Mouse (Mus musculus): Measurements from ENCODE around the gene C2cd5. TPM values are rescaled to one million over a fixed set of nuclear protein-coding genes. Genes with fewer than 3 reads are reported as not detected.

C2cd5 gene
- polyA plus RNA-seq, 1 experiment from 2014 or later = 23.7 TPM

DNA sequence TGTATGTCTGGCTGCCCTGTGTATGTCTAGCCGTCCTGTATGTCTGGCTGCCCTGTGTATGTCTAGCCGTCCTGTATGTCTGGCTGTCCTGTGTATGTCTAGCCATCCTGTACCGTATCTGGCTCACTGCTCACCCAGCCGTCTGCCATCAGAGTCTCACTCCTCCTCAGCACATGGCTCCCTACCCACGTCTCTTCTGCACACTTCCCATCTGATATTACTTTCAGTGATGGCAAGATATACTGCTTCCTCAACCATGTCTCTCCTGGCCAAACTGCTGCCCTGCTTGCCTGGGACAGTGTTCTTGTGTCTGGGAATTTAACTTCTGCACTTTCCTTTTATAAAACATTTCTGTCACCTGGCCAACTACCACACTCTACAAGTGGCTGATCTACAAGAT lies 42.3 kb downstream of the C2cd5 start:
- H3K4me2 ChIP-seq (ENCODE audit: low read depth, low read length) = no peak overlapping the region
- no peaks in the 10 kb centered on the region for H3K9me3 ChIP-seq (replicated peaks; ENCODE audit: control insufficient read depth, low read length)
- H3K9ac ChIP-seq (ENCODE audit: low read length) = no peak overlapping the region
- 91% methylated on average over 5 of the region's 5 CpGs for WGBS
- no peak overlapping the region for H3K4me3 ChIP-seq (ENCODE audit: low read length)
- H3K27ac ChIP-seq (ENCODE audit: low read length) = no peak overlapping the region
- no peaks in the 10 kb centered on the region for H3K27me3 ChIP-seq (ENCODE audit: control insufficient read depth, insufficient read depth, low read length)
- H3K36me3 ChIP-seq (ENCODE audit: control insufficient read depth, insufficient read depth) = no peaks in the 10 kb centered on the region
- no peak for ATAC-seq (replicated peaks; ENCODE audit: extremely low read depth, insufficient read depth, low FRiP score)
- H3K4me1 ChIP-seq (ENCODE audit: control insufficient read depth, insufficient read depth, low read length) = no peaks in the 10 kb centered on the region

DNA sequence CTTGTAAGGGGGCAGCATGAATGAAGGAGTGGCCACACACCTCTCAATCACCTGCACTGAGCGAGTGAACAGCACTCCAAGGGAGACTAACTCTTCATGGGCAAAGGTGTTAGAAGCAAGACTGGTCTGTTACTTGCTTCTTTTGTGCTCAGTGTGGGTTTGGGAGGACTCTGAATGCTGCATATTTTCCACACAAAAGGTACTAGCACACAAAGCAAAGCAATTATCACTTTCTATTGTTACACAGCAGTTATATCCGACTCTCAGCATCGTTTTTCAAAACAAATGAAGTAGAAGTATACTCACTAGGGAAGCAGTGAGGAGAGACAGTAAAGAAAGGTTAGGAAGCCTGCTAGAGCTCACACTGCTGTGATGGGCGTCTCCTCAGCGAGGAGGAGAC lies 48.4 kb downstream of the C2cd5 start:
- WGBS = 89% methylated on average over 5 of the region's 5 CpGs
- Histone ChIP-seq H3K27me3 (ENCODE audit: control insufficient read depth, insufficient read depth, low read length) (no peaks in the 10 kb centered on the region), H3K36me3 (ENCODE audit: control insufficient read depth, insufficient read depth) (0 out of 2 replicates have a peak, but pooled peaks cover 2% of the 10 kb centered on the region), H3K4me3 (ENCODE audit: low read length) (no peak overlapping the region), H3K9ac (ENCODE audit: low read length) (no peak overlapping the region), H3K4me1 (ENCODE audit: control insufficient read depth, insufficient read depth, low read length) (0 out of 2 replicates have a peak, but pooled peaks cover 2% of the 10 kb centered on the region), H3K4me2 (ENCODE audit: low read depth, low read length) (no peak overlapping the region), H3K9me3 (replicated peaks; ENCODE audit: control insufficient read depth, low read length) (no peaks in the 10 kb centered on the region), H3K27ac (ENCODE audit: low read length) (no peak overlapping the region)
- ATAC-seq (replicated peaks; ENCODE audit: extremely low read depth, insufficient read depth, low FRiP score) = no peak

DNA sequence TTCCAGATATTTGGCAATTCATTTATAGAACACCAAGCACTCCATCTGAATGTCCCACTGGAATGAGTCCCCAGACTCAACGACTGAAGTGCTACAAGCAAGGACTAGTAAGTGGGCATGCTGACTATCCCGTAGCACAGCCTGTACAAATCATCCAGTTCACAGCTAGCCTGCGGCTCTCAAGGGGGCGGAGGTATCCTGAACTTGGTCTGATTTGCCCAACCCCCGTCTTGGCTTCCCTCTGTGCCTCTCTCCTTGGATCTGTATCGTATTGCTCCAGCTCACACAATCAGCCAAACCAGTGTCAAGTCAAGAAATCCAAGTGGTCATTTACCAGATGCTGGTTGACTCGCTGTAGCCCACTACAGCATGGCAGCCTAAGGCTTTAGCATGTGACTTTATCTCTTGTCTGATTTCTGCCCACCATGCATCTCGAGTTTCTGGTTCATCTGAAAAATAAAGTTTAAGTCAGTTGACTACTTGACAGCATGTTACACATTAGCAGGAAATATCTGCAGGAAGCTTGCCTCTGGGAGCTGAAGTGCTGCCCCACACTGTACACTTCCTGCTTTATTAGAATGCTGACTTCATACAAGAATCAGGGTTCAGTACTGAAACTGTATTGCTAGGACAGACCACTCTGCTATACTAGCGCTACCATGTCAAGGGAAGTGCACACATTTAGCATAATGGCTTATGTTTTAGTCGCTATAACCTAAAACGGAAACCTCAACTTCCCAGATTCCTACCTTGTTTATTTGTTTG lies 50.0 kb downstream of the C2cd5 start:
- no peak; the same call in 1 of the 2 replicates for ATAC-seq (replicated peaks; ENCODE audit: extremely low read depth, insufficient read depth, low FRiP score)

DNA sequence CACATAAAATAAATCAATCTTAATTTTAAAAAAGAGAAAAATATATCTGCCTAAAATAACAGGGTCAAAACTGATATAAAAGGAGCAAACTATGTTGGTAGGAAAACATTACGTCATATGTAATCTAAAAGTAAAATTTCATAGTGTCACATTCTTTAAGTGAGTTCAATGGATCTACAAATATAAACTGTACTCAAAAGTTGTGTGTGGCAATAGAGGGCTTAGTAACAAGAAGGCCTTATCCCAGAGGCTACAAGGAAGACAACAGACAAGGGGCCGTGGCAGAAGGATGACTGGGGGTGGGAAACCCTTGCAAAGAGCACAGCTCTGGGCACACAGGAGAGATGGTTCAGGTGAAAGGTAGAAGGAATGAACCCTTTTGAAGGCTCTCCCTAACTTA lies 50.8 kb downstream of the C2cd5 start:
- Histone ChIP-seq H3K4me2 (ENCODE audit: low read depth, low read length) (no peak overlapping the region), H3K36me3 (ENCODE audit: control insufficient read depth, insufficient read depth) (0 out of 2 replicates have a peak, but pooled peaks cover 2% of the 10 kb centered on the region), H3K27me3 (ENCODE audit: control insufficient read depth, insufficient read depth, low read length) (no peaks in the 10 kb centered on the region), H3K9me3 (replicated peaks; ENCODE audit: control insufficient read depth, low read length) (no peaks in the 10 kb centered on the region), H3K9ac (ENCODE audit: low read length) (no peak overlapping the region), H3K4me3 (ENCODE audit: low read length) (no peak overlapping the region), H3K27ac (ENCODE audit: low read length) (no peak overlapping the region), H3K4me1 (ENCODE audit: control insufficient read depth, insufficient read depth, low read length) (0 out of 2 replicates have a peak, but pooled peaks cover 2% of the 10 kb centered on the region)
- 84% methylated on average over 2 of the region's 2 CpGs for WGBS
- no peak for ATAC-seq (replicated peaks; ENCODE audit: extremely low read depth, insufficient read depth, low FRiP score)

More for the DNA sequence above, 50.0 kb downstream of the C2cd5 start:
- H3K4me1 ChIP-seq (ENCODE audit: control insufficient read depth, insufficient read depth, low read length) = 0 out of 2 replicates have a peak, but pooled peaks cover 2% of the 10 kb centered on the region
- H3K27me3 ChIP-seq (ENCODE audit: control insufficient read depth, insufficient read depth, low read length) = no peaks in the 10 kb centered on the region
- H3K9me3 ChIP-seq (replicated peaks; ENCODE audit: control insufficient read depth, low read length) = no peaks in the 10 kb centered on the region
- no peak overlapping the region for H3K9ac ChIP-seq (ENCODE audit: low read length)
- no peak overlapping the region for H3K4me3 ChIP-seq (ENCODE audit: low read length)
- H3K36me3 ChIP-seq (ENCODE audit: control insufficient read depth, insufficient read depth) = 0 out of 2 replicates have a peak, but pooled peaks cover 2% of the 10 kb centered on the region
- H3K27ac ChIP-seq (ENCODE audit: low read length) = peak overlapping the region; percentile 60
- WGBS = 63% methylated on average over 11 of the region's 11 CpGs
- H3K4me2 ChIP-seq (ENCODE audit: low read depth, low read length) = no peak overlapping the region

DNA sequence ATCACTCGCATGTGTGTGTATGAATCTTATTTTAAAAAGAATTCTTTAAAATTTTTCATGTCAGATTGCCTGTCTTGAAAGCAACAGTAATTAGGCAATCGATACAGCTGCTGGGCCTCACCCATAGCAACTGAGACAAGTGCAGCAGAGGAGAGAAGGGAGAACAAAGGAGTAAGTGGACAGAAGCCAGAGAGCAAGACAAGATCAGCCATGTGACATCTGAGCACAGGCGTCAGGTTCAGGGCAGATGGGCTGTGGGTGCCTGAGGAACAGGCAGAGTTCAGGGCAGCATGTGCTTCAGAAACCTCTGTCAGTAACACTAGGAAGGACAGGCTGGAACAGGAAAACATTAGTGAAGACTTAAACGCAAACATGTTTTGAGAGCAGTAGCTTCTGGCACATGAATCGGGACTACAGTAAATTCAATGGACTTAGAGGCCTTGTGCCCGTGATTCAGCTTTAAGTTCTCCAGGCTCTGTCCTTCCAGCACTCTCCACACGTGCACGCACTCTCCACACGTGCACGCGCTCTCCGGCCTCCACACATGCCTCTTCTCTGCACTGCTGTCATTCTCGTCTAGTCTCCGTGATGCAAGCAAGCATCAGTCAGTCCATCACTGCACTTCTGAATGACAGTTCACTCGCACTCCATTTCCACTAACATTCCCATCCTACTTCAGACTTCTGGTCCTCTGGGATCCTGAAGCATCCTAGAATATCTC lies 52.2 kb downstream of the C2cd5 start:
- no peaks in the 10 kb centered on the region for H3K27me3 ChIP-seq (ENCODE audit: control insufficient read depth, insufficient read depth, low read length)
- 81% methylated on average over 15 of the region's 15 CpGs for WGBS
- H3K27ac ChIP-seq (ENCODE audit: low read length) = no peak overlapping the region
- ATAC-seq (replicated peaks; ENCODE audit: extremely low read depth, insufficient read depth, low FRiP score) = no peak; the same call in 1 of the 2 replicates
- 0 out of 2 replicates have a peak, but pooled peaks cover 2% of the 10 kb centered on the region for H3K36me3 ChIP-seq (ENCODE audit: control insufficient read depth, insufficient read depth)
- H3K4me1 ChIP-seq (ENCODE audit: control insufficient read depth, insufficient read depth, low read length) = 0 out of 2 replicates have a peak, but pooled peaks cover 2% of the 10 kb centered on the region
- no peak overlapping the region for H3K9ac ChIP-seq (ENCODE audit: low read length)
- no peak overlapping the region for H3K4me2 ChIP-seq (ENCODE audit: low read depth, low read length)
- H3K4me3 ChIP-seq (ENCODE audit: low read length) = no peak overlapping the region
- H3K9me3 ChIP-seq (replicated peaks; ENCODE audit: control insufficient read depth, low read length) = no peaks in the 10 kb centered on the region

DNA sequence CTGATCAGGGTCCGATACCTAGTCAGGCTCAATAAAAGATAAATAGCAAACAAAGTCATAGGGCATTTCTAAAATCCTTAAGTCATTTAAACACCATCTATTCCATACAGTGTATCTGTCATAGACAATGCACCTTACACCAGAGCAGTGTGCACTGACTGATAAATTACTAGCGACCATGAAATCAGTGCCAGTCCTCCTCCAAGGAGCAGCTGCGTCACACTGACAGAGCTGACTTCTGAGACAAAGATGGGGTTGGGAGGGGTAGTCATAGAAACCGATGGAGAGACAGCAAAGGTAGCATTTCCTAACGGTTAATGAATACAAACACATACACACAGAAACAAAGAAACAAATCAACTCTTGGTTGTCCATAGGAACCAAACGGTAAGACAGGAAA lies 58.4 kb downstream of the C2cd5 start:
- H3K9me3 ChIP-seq (replicated peaks; ENCODE audit: control insufficient read depth, low read length) = no peaks in the 10 kb centered on the region
- no peak overlapping the region for H3K4me2 ChIP-seq (ENCODE audit: low read depth, low read length)
- no peak overlapping the region for H3K9ac ChIP-seq (ENCODE audit: low read length)
- no peaks in the 10 kb centered on the region for H3K4me1 ChIP-seq (ENCODE audit: control insufficient read depth, insufficient read depth, low read length)
- H3K36me3 ChIP-seq (ENCODE audit: control insufficient read depth, insufficient read depth) = peaks cover 14% of the 10 kb centered on the region
- no peaks in the 10 kb centered on the region for H3K27me3 ChIP-seq (ENCODE audit: control insufficient read depth, insufficient read depth, low read length)
- ATAC-seq (replicated peaks; ENCODE audit: extremely low read depth, insufficient read depth, low FRiP score) = no peak
- H3K27ac ChIP-seq (ENCODE audit: low read length) = no peak overlapping the region
- no peak overlapping the region for H3K4me3 ChIP-seq (ENCODE audit: low read length)
- 77% methylated on average over 6 of the region's 6 CpGs for WGBS

DNA sequence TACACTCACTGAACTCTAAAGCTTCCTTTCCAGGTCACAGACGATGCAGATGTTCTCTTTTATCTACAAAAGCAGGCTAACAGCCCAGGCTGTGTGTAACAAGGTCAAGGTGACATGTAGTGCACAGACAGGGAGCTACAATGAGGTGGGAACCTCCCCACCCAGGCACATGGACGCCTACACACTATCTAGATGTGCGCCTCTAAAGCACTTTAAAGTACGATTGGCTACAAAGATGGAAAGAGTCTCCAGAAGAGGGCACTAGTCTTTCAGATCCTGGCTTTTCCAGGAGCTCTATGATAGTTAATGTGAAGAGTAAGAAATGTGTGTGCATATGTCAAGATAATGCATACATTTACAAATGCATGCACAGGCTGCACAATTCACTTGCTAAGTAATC lies 64.7 kb downstream of the C2cd5 start:
- no peak for ATAC-seq (replicated peaks; ENCODE audit: extremely low read depth, insufficient read depth, low FRiP score)
- Histone ChIP-seq H3K4me3 (ENCODE audit: low read length) (no peak overlapping the region), H3K27me3 (ENCODE audit: control insufficient read depth, insufficient read depth, low read length) (no peaks in the 10 kb centered on the region), H3K4me1 (ENCODE audit: control insufficient read depth, insufficient read depth, low read length) (no peaks in the 10 kb centered on the region), H3K27ac (ENCODE audit: low read length) (no peak overlapping the region), H3K9ac (ENCODE audit: low read length) (no peak overlapping the region), H3K4me2 (ENCODE audit: low read depth, low read length) (no peak overlapping the region), H3K36me3 (ENCODE audit: control insufficient read depth, insufficient read depth) (peaks cover 36% of the 10 kb centered on the region), H3K9me3 (replicated peaks; ENCODE audit: control insufficient read depth, low read length) (no peaks in the 10 kb centered on the region)
- WGBS = 43% methylated on average over 4 of the region's 4 CpGs

DNA sequence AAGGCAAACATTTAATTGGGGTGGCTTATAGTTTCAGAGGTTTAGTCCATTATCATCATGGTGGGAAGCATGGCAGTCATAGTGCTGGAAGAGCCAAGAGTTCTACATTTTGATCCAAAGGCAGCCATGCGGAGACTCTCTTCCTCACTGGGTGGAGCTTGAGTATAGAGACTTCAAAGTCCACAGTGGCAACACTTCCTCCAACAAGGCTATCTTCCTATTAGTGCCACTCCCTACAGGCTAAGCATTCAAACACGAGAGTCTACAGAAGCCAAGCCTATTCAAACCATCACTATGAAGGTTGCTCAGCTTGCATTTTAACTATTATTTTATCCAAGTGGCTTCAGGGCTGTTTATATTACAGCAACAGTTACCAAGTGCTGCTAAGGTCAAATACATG lies 65.4 kb downstream of the C2cd5 start:
- no peak for ATAC-seq (replicated peaks; ENCODE audit: extremely low read depth, insufficient read depth, low FRiP score)
- 90% methylated on average over 2 of the region's 2 CpGs for WGBS
- Histone ChIP-seq H3K27ac (ENCODE audit: low read length) (no peak overlapping the region), H3K9ac (ENCODE audit: low read length) (no peak overlapping the region), H3K4me3 (ENCODE audit: low read length) (no peak overlapping the region), H3K36me3 (ENCODE audit: control insufficient read depth, insufficient read depth) (peaks cover 42% of the 10 kb centered on the region), H3K4me2 (ENCODE audit: low read depth, low read length) (no peak overlapping the region), H3K9me3 (replicated peaks; ENCODE audit: control insufficient read depth, low read length) (no peaks in the 10 kb centered on the region), H3K4me1 (ENCODE audit: control insufficient read depth, insufficient read depth, low read length) (no peaks in the 10 kb centered on the region), H3K27me3 (ENCODE audit: control insufficient read depth, insufficient read depth, low read length) (no peaks in the 10 kb centered on the region)

DNA sequence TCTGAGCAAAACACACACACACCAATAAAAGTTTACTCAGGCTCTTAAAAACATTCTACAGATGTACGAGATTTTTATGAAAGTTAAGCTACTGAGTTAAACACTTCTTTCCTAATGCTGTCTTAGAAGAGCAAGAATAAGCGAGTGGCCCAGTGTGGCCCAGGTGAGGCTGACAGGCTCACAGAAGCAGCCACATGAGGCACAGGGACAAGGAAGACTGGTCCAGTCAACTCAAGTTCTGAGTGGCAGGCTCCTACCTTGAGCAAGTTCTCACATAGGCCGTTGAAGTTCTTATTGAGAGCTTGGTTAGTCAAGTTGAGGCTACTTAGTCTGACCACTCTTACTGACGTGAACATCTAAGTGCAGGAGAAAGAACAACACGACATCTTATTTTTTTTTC lies 69.4 kb downstream of the C2cd5 start:
- Histone ChIP-seq H3K4me1 (ENCODE audit: control insufficient read depth, insufficient read depth, low read length) (no peaks in the 10 kb centered on the region), H3K4me3 (ENCODE audit: low read length) (no peak overlapping the region), H3K36me3 (ENCODE audit: control insufficient read depth, insufficient read depth) (peaks cover 28% of the 10 kb centered on the region), H3K4me2 (ENCODE audit: low read depth, low read length) (no peak overlapping the region), H3K9me3 (replicated peaks; ENCODE audit: control insufficient read depth, low read length) (no peaks in the 10 kb centered on the region), H3K9ac (ENCODE audit: low read length) (no peak overlapping the region), H3K27ac (ENCODE audit: low read length) (no peak overlapping the region), H3K27me3 (ENCODE audit: control insufficient read depth, insufficient read depth, low read length) (no peaks in the 10 kb centered on the region)
- 93% methylated on average over 5 of the region's 5 CpGs for WGBS
- ATAC-seq (replicated peaks; ENCODE audit: extremely low read depth, insufficient read depth, low FRiP score) = no peak
